Mouse (Mus musculus): ENCODE results near the gene Ciart. TPM values are rescaled to one million over a fixed set of nuclear protein-coding genes. Genes with fewer than 3 reads are reported as not detected.

Gene Ciart
- polyA plus RNA-seq (2015; fragmentation: Nextera tagmentation; extraction: Ambion mirVana) = 6.5 and 7.3 TPM in 2 replicates

DNA sequence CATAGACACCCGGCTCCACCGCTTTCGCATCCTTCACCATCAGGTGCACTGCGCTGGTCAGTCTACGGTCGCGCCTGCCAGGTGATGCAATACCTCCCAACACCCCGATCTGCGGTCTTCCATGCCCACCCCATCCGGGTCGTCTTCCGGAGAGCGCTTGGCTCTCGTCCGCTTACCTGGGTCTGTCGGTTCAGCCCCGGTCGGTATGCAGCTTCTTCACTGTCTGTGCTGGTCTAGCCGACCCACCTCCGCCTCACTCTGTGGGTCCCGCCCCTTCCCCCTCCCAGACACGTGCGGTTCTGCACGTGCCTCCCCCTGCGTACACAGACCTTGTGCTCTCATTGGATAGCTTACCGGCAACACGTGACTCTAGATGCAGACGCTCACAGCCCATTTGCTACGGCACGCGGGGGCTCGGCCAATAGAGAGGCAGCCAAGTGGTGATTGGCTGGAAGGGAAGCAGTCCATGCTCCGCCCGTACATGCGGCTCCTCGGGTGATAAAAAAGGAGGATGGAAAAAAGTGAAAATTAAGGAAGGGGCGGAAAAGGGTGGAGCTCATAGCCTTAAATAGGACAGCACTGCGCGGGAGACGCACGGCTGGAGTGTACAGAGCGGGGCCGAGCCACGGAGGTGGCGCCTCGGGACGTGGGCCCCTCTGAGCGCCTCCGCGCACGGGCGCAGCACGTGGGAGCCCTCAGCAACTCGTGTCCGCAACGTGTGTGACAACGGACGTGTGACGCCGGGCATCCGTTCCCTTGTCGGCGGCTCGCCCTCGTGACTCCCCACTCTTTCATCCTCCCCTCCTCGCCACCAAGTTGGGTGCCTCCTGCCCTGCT, at the start of gene Ciart:
Ciart (minus strand) TSS at position 273 of the 837 bp plus-strand sequence.

DNA sequence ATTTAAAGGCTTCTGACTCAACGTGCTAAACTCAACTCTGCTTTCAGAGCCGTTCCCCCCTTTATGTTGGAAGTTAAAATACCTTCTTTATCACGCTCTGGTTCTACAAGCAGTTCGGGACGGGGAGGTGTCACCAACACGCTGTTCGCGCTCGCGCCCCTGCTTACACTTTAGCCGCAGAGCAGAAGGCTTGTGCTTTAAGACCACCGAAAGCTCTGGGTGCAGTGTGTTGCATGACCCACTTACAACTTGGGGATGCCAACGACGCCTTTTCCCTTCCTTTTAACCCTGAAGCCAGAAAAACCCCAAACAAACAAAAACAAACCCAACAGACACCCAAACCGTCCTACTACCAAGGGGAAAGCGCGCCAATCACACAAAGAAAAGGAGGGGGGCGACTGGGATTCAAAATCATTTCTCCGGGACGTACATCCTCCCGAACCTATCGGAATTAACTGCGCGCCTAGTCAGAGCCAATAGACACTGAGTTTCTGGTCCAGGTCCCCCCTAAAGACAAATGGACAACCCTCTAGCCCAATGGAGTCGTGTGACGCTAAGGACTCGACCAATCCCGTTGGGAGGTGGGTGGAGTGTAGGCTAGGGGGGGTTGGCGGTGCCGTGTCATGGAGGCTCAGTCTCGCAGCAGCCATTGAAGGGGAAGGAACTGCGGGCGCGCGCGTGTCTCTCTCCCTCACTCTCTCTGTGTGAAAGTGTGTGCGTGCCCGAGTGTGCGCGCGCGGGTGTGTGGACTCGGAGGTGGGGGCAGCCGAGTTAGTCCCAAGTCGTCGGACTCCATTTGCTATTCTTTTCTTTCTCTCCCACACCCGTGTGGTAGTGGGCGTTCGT, 46.8 kb upstream of the Ciart start, which contains the start of gene Anp32e:
Anp32e (plus strand) TSS at position 589 of the 846 bp plus-strand sequence.

DNA sequence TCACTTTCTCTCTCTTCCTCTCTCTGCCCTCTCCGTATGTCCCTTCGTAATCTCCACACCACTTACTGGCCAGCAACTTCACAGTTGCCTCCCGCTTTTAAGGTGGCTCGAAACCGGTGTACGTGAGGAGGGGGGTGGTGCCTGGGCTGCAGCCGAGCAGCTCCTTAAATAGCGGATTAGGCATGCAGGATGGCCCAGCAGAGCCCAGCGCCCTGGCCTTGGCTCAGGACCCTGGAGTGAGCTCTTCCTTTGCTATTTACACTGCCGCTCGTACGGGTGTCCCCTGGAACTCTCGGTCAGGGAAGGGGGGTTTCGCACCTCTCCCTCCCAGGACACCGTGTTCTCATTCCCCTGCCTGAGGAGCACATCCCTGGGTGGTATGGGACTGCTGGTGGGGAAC, 22.5 kb upstream of the Ciart start, which contains the start of gene Car14:
Car14 (minus strand) TSS at position 124 of the 400 bp plus-strand sequence.

DNA sequence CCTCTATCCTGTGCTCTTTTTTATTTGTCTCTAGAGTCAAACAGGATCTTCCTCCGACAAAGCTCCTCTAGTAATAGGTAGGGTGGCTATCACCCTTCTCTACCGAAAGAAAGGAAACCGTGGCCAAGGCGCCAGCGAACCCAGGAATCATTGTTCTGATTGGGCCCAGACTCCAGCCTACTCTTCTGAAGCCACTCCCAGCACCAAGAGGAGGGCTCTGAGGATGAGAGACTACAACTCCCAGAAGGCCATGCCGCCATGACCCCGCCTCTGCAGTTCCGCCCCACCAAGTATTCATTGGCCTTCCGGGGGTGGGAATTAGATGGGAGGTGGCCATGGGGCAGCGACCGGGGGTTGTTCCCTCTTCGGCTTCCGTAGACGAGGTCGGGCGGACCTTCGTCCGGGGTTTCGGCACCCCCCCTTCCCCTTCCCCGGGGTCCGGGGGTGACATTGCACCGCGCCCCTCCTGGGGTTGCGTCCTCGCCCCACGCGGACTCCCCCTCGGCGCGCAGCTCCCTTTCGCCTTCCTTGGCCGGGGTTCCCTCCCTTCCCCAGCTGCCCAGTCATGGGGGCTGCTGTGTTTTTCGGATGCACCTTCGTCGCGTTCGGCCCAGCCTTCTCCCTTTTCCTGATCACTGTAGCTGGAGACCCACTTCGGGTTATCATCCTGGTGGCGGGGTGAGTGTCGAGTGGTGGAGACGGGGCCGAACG, 11.7 kb upstream of the Ciart start, which contains the start of gene Aph1a:
Aph1a (plus strand) TSS at position 364 of the 711 bp plus-strand sequence.

DNA sequence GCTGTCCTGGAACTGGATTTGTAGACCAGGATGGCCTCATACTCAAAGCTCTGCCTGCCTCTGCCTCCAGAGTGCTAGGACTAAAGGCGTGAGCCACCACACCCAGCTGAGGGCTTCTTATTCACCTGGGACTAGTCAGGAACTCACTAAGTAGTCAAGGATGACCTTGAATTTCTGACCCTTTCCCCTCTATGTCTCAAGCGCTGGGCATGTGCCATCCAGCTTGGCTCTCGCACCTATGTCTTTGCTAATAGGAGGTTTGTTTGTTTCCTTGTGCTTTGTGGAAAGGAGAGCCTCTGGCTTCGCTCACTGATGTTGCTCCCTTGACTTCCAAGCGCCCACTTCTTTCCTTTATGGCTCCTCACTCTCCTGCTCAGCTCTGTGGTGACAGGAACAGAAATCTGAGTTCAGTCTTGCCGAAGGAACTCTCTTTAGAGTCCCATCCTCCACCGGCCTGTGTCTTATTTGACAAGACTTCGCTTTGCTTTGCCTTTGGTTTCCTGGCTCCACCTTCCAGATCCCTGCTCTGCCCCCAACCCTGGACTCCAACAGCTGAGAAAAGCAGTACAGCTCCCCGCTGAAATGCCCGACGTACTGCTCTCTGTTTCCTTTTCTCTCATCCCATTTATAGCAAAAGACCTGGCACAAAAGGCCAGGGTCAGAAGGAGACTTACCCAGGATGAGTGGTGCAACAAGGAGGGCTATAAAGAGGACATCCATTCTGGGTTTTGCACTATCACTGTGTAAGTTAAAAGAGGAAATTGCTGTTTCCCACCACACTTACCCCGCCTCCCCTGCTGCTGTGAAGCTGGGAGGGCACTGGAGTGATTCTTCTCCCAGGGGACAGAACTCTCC, 9.4 kb upstream of the Ciart start, which contains the start of gene BC028528:
BC028528 (minus strand) TSS at position 795 of the 855 bp plus-strand sequence.

DNA sequence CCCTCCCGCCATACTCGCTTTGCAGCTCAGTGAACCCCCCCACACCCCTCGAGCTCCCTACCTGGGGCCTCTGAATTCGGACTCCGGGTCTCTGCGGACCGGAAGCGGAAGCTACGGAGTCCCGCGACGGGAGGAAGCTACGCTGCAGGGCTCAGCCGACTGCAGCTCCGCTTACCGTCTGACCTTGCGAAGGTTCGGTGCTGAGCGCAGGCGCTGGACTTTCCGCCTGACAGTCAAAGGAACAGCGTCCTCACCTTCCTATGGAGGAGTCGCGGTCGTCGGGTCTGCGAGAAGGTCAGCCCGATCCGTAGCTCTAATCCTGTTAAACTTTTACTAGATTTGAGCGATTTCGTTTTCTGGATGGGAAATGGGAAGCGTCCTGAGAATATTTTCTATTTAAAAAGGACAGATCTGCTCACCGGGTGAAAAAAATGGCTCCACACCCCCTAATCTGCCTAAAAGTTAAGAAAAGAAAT, 10.6 kb downstream of the Ciart start, which contains the start of gene Mrps21:
Mrps21 (minus strand) TSS at position 128 of the 476 bp plus-strand sequence.

DNA sequence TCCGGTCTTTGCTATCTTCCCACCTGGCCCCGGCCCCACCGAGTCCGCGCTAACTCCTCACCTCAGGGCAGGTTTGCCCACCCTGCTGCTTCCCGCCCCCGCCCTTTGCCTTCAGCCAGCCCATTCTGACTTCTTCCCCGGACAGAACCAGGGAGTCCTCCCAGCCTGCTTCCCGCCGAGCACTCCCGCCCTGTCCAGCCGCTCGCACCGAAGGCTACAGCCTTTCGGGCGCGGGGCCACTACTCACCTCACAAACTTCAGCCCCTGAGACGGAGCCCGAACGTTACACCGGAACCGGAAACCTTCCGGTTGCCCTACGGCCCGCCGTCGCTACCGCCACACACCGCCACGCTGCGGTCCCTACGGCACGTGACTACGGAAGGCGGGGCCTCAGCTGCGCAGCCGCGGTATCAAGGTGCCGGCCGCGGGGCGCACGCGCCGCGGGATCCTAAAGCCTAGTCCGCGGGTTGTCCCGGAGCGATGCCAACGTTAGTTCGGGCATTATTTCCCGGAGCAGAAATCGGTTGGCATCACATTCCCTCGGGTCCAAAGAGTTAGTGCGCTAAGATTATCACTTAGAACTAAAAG, 26.5 kb downstream of the Ciart start, which contains the start of gene Prpf3:
Prpf3 (minus strand) TSS at position 384 of the 588 bp plus-strand sequence.

Other genes starting within 250 kb of the Ciart start
- gene Mcl1, start 223.5 kb downstream of the Ciart start, polyA plus RNA-seq (2015; fragmentation: Nextera tagmentation; extraction: Ambion mirVana) = 37.3 and 47.5 TPM in 2 replicates
- gene Adamtsl4, start 194.3 kb downstream of the Ciart start, polyA plus RNA-seq (2015; fragmentation: Nextera tagmentation; extraction: Ambion mirVana) = 3.1 TPM in 2 replicates
- gene Ecm1, start 142.7 kb downstream of the Ciart start, polyA plus RNA-seq (2015; fragmentation: Nextera tagmentation; extraction: Ambion mirVana) = 13.1 and 19.6 TPM in 2 replicates
- gene Tars2, start 122.0 kb downstream of the Ciart start, polyA plus RNA-seq (2015; fragmentation: Nextera tagmentation; extraction: Ambion mirVana) = 36.3 and 41.3 TPM in 2 replicates
- 18.6 and 19.4 TPM in 2 replicates for gene Rprd2, start 63.4 kb downstream of the Ciart start, polyA plus RNA-seq (2015; fragmentation: Nextera tagmentation; extraction: Ambion mirVana)
- gene Prpf3, start 26.4 kb downstream of the Ciart start, polyA plus RNA-seq (2015; fragmentation: Nextera tagmentation; extraction: Ambion mirVana) = 15.8 and 22.0 TPM in 2 replicates
- 266 and 288 TPM in 2 replicates for gene Mrps21, start 10.7 kb downstream of the Ciart start, polyA plus RNA-seq (2015; fragmentation: Nextera tagmentation; extraction: Ambion mirVana)
- 22.7 and 24.3 TPM in 2 replicates for gene BC028528, start 9.8 kb upstream of the Ciart start, polyA plus RNA-seq (2015; fragmentation: Nextera tagmentation; extraction: Ambion mirVana)
- 36.6 and 37.6 TPM in 2 replicates for gene Aph1a, start 11.7 kb upstream of the Ciart start, polyA plus RNA-seq (2015; fragmentation: Nextera tagmentation; extraction: Ambion mirVana)
- 4.6 and 7.2 TPM in 2 replicates for gene Car14, start 22.4 kb upstream of the Ciart start, polyA plus RNA-seq (2015; fragmentation: Nextera tagmentation; extraction: Ambion mirVana)
- gene Anp32e, start 47.0 kb upstream of the Ciart start, polyA plus RNA-seq (2015; fragmentation: Nextera tagmentation; extraction: Ambion mirVana) = 80.1 and 84.7 TPM in 2 replicates
- 37.5 and 41.6 TPM in 2 replicates for gene Plekho1, start 113.8 kb upstream of the Ciart start, polyA plus RNA-seq (2015; fragmentation: Nextera tagmentation; extraction: Ambion mirVana)
- 56.3 and 64.0 TPM in 2 replicates for gene Vps45, start 176.2 kb upstream of the Ciart start, polyA plus RNA-seq (2015; fragmentation: Nextera tagmentation; extraction: Ambion mirVana)
- 13.2 and 16.9 TPM in 2 replicates for gene Otud7b, start 222.3 kb upstream of the Ciart start, polyA plus RNA-seq (2015; fragmentation: Nextera tagmentation; extraction: Ambion mirVana)

All from neural tube, postnatal 0 days (tissue).